Mouse (Mus musculus) heart, postnatal 0 days (tissue): ENCODE measurements around the gene F3. TPM values are rescaled to one million over a fixed set of nuclear protein-coding genes. Genes with fewer than 3 reads are reported as not detected.

Experiments used
- ATAC-seq: fragments of 200-750 bp; cut with Nextera tagmentation; 2 replicates; pipeline ENCODE4 v1.8.0; 2017; ENCODE audit warnings: low read depth, moderate number of reproducible peaks, moderate library complexity; ENCODE audit not compliant: insufficient read depth
- DNase-seq: peaks from one replicate; pipeline ENCODE4 v3.0.0-alpha.2; 2016; ENCODE audit warnings: low spot score
- H3K27ac ChIP-seq: fragments of 300-500 bp; sonication (generic); 2 replicates; pipeline ENCODE4 v1.5.1; 2014; ENCODE audit warnings: low read depth, mild to moderate bottlenecking
- H3K27me3 ChIP-seq: fragments of 300-500 bp; sonication (generic); 2 replicates; pipeline ENCODE4 v1.6.1; 2014; ENCODE audit warnings: low read length, mixed read lengths; ENCODE audit not compliant: control insufficient read depth, insufficient read depth
- H3K36me3 ChIP-seq: fragments of 300-500 bp; sonication (generic); replicated peaks from 2 replicates; pipeline ENCODE4 v1.6.1; 2014; ENCODE audit warnings: low read length, mixed read lengths; ENCODE audit not compliant: control insufficient read depth, insufficient read depth
- H3K4me1 ChIP-seq: fragments of 300-500 bp; sonication (generic); 2 replicates; pipeline ENCODE4 v1.6.1; 2014; ENCODE audit warnings: antibody characterized with exemption; ENCODE audit not compliant: control insufficient read depth, insufficient read depth
- H3K4me2 ChIP-seq: fragments of 300-500 bp; sonication (generic); 2 replicates; pipeline ENCODE4 v1.6.1; 2014; ENCODE audit warnings: low read depth, mild to moderate bottlenecking, low read length, moderate library complexity
- H3K4me3 ChIP-seq: fragments of 300-500 bp; sonication (generic); 2 replicates; pipeline ENCODE4 v1.5.1; 2014; ENCODE audit warnings: low read depth, low read length
- H3K9ac ChIP-seq: fragments of 300-500 bp; sonication (generic); replicated peaks from 2 replicates; pipeline ENCODE4 v1.6.1; 2014; ENCODE audit warnings: low read depth, low read length, mixed read lengths
- H3K9me3 ChIP-seq: fragments of 300-500 bp; sonication (generic); replicated peaks from 2 replicates; pipeline ENCODE4 v1.6.1; 2016; ENCODE audit warnings: low read length; ENCODE audit not compliant: control insufficient read depth
- CTCF ChIP-seq: IDR thresholded peaks from 2 replicates; pipeline ENCODE4 v1.5.1; 2016; ENCODE audit warnings: antibody characterized with exemption, control low read depth, low read depth
- EP300 ChIP-seq: IDR thresholded peaks from 2 replicates; pipeline ENCODE4 v1.6.1; 2016; ENCODE audit warnings: antibody characterized with exemption, low read depth
- WGBS: fragments of 180-500 bp; shearing (Covaris S2); extraction: QIAGEN DNeasy Blood & Tissue Kit; methylation state at CpG from one replicate; pipeline ENCODE4 v1.1.7; 2014; 5-methylcytosine and 5-hydroxymethylcytosine counted together
- polyA plus RNA-seq: library from polyadenylated mRNA; unstranded; fragments of >200 nt; fragmentation: Nextera tagmentation; extraction: Ambion mirVana; gene quantifications from 2 replicates; pipeline ENCODE4 v1.2.1, GENCODE M21; 2015
- total RNA-seq: library from RNA; depleted of rRNA; stranded (reverse); fragments of >200 nt; gene quantifications from 2 replicates; pipeline ENCODE4 v1.2.3, GENCODE M21; 2014; ENCODE audit warnings: low replicate concordance

The F3 gene
- total and polyA plus RNA-seq, 2 experiments from 2014 or later = 10.8 to 13.7 TPM

- Histone ChIP-seq H3K27me3 (no peaks in the 10 kb centered on the region), H3K4me2 (no peak overlapping the region), H3K9ac (no peak overlapping the region), H3K9me3 (no peaks in the 10 kb centered on the region), H3K36me3 (no peaks in the 10 kb centered on the region), H3K4me1 (peaks cover 6% of the 10 kb centered on the region; the same call in 1 of the 2 replicates), H3K4me3 (no peak overlapping the region), H3K27ac (no peak overlapping the region)
- ATAC-seq (no peak), DNase-seq (no peak)
- WGBS = 26% methylated on average over 8 of the region's 8 CpGs
- no peak for TF ChIP-seq CTCF
- TF ChIP-seq EP300 = no peak
These were observed 22.9 kb upstream of the F3 start for GRCm38 (mm10) chr3:121700364-121700952.

- H3K27ac ChIP-seq = no peak overlapping the region
- H3K27me3 ChIP-seq = no peaks in the 10 kb centered on the region
- ATAC-seq = no peak
- 73% methylated on average over 7 of the region's 7 CpGs for WGBS
- peaks cover 17% of the 10 kb centered on the region for H3K4me1 ChIP-seq
- no peaks in the 10 kb centered on the region for H3K36me3 ChIP-seq
- no peak for DNase-seq
- H3K9me3 ChIP-seq = no peaks in the 10 kb centered on the region
- TF ChIP-seq CTCF (no peak), EP300 (no peak)
- no peak overlapping the region for H3K9ac ChIP-seq
- no peak overlapping the region for H3K4me3 ChIP-seq
- H3K4me2 ChIP-seq = no peak overlapping the region
These were observed 20.0 kb upstream of the F3 start for GRCm38 (mm10) chr3:121703155-121703879.

GRCm38 (mm10) chr3:121703880-121704243 lies 19.5 kb upstream of the F3 start:
- no peak for ATAC-seq
- 80% methylated on average over 3 of the region's 3 CpGs for WGBS
- no peak for DNase-seq

GRCm38 (mm10) chr3:121706087-121706486 lies 17.2 kb upstream of the F3 start:
- H3K4me2 ChIP-seq = no peak overlapping the region
- no peak overlapping the region for H3K9ac ChIP-seq
- H3K27ac ChIP-seq = no peak overlapping the region
- ATAC-seq = no peak
- no peak for TF ChIP-seq EP300
- no peak for TF ChIP-seq CTCF
- no peak for DNase-seq
- H3K27me3 ChIP-seq = no peaks in the 10 kb centered on the region
- H3K36me3 ChIP-seq = no peaks in the 10 kb centered on the region
- no peak overlapping the region for H3K4me3 ChIP-seq
- no peaks in the 10 kb centered on the region for H3K9me3 ChIP-seq
- peaks cover 11% of the 10 kb centered on the region; the same call in 1 of the 2 replicates for H3K4me1 ChIP-seq
- 42% methylated on average over 5 of the region's 5 CpGs for WGBS

More at GRCm38 (mm10) chr3:121703880-121704243, 19.5 kb upstream of the F3 start:
- no peaks in the 10 kb centered on the region for H3K36me3 ChIP-seq
- H3K4me2 ChIP-seq = no peak overlapping the region
- peaks cover 17% of the 10 kb centered on the region for H3K4me1 ChIP-seq
- no peak overlapping the region for H3K27ac ChIP-seq
- H3K27me3 ChIP-seq = no peaks in the 10 kb centered on the region
- no peak for TF ChIP-seq EP300
- TF ChIP-seq CTCF = no peak
- H3K4me3 ChIP-seq = no peak overlapping the region
- H3K9me3 ChIP-seq = no peaks in the 10 kb centered on the region
- H3K9ac ChIP-seq = no peak overlapping the region

- ATAC-seq (no peak), DNase-seq (no peak)
- no peak overlapping the region for H3K4me2 ChIP-seq
These were observed 16.2 kb upstream of the F3 start for GRCm38 (mm10) chr3:121707106-121707505.

More at GRCm38 (mm10) chr3:121707106-121707505, 16.2 kb upstream of the F3 start:
- Histone ChIP-seq H3K27me3 (no peaks in the 10 kb centered on the region), H3K4me3 (no peak overlapping the region), H3K9ac (no peak overlapping the region), H3K27ac (no peak overlapping the region), H3K4me1 (peaks cover 11% of the 10 kb centered on the region; the same call in 1 of the 2 replicates), H3K36me3 (no peaks in the 10 kb centered on the region), H3K9me3 (no peaks in the 10 kb centered on the region)
- WGBS = 92% methylated on average over 4 of the region's 4 CpGs
- TF ChIP-seq EP300 (no peak), CTCF (no peak)
